Mouse (Mus musculus) G1E (cell line): ENCODE data around the gene Glt1d1.

Experiments
- CTCF ChIP-seq: IDR thresholded peaks from 2 replicates; pipeline ENCODE4 v1.5.1; 2012; ENCODE audit warnings: low read depth, low read length, inconsistent platforms, mixed read lengths
- GATA1 ChIP-seq: IDR thresholded peaks from 2 replicates; pipeline ENCODE4 v1.6.1; 2012; ENCODE audit warnings: borderline replicate concordance, low read length, inconsistent platforms, mixed read lengths
- TAL1 ChIP-seq: conservative IDR thresholded peaks from 2 replicates; pipeline ENCODE4 v1.6.1; 2012; ENCODE audit warnings: low read depth, low read length, inconsistent platforms, mixed read lengths

GRCm38 (mm10) chr5:127708143-127708542 lies 76.1 kb downstream of the Glt1d1 start:
- TF ChIP-seq CTCF: no peak
- no peak for TF ChIP-seq GATA1
- no peak for TF ChIP-seq TAL1
